Mouse (Mus musculus): ENCODE data around the gene Ctse. TPM values are rescaled to one million over a fixed set of nuclear protein-coding genes. Genes with fewer than 3 reads are reported as not detected.

Ctse gene
- polyA plus RNA-seq (2015; fragmentation: Nextera tagmentation; extraction: Ambion mirVana) = 18.7 and 19.0 TPM in 2 replicates

DNA sequence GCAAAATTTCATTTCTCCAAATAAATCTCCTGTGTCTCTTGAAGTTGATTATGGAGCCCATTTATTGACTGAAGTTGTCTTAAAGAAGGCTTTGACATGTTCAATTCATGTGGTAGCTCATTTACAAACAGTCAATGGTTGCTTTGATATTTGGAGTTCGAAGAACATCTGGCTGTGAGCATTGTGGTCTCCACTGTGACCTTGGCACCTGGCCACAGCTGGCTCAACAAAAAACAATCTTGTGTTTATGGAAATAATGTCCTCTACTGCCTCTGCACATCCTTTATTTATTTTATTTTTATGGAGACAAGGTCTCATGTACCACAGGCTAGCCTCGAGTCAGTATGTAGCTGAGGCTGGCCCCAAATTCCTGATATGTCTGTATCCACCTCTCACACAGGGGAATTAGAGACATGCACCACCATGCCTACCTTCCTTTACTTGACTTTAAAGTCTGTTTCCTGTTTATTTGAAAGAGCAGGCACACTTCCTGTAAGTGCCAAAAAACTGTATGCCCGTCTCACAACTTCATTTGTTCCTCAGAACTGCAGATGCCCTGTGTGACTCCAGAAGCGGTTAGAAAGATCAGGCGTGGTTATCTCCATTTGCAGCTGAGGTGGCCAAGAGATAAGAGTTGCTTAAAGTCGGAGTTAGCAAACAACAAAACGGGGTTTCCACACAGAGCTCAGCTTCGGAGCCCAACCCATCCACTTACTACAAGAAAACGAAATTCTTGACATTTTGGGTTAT lies at the start of gene Ctse:
Gene Ctse (plus strand): TSS at position 516 of the 750 bp plus-strand sequence.

DNA sequence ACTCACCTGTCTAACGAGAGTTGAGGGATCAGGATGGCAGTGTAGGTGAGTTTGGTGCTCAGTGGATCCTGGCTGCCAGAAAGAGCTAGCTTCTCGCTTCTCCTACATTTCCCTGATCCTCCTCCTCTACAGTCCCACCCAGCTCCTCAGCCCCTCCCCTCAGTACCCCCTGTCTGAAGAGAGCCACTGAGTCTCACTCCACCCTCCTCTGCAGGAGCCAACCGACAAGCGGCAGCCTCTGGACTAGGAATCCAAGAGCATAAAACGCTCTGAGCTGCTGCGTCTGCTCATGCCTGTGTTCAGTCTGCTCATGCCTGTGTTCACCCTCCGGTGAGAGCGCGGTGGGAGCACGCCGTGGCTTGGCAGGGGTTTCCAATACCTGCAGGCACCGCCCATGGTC lies 39.2 kb upstream of the Ctse start, which contains the start of gene Avpr1b:
Gene Avpr1b (plus strand): TSS at position 335 of the 400 bp plus-strand sequence.

DNA sequence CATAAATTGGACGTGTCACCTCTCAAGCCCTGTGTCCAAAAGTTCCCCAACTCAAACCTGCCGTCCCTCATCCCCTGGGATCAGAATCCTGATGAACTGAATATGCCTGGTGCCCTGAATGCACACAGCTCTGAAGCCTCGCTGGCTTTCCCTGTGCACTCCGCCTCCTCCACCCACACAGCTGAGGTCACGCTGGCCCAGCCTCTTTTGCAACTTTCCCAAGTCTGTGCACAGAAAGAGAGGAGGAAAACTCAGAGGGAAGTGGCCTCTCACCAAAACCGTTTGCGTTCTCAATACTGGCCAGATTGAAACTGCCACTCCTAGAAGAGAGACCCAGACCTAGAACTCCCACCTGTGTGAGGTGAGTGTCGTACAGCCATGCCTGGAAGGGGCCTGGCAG lies 50.4 kb downstream of the Ctse start, which contains the start of gene Rab7b:
Gene Rab7b (plus strand): TSS at position 221 of the 400 bp plus-strand sequence.

Other genes with a start within 250 kb of the Ctse start
- 8.3 and 11.2 TPM in 2 replicates for gene Srgap2, start 111.0 kb upstream of the Ctse start, polyA plus RNA-seq (2015; fragmentation: Nextera tagmentation; extraction: Ambion mirVana)
- 0.82 and 1.9 TPM in 2 replicates for gene Fam72a, start 110.4 kb upstream of the Ctse start, polyA plus RNA-seq (2015; fragmentation: Nextera tagmentation; extraction: Ambion mirVana)
- gene Avpr1b, start 39.1 kb upstream of the Ctse start, polyA plus RNA-seq (2015; fragmentation: Nextera tagmentation; extraction: Ambion mirVana) = not detected in 2 replicates
- 20.4 and 21.8 TPM in 2 replicates for gene Rab7b, start 50.4 kb downstream of the Ctse start, polyA plus RNA-seq (2015; fragmentation: Nextera tagmentation; extraction: Ambion mirVana)
- not detected in 2 replicates for gene Slc26a9, start 105.7 kb downstream of the Ctse start, polyA plus RNA-seq (2015; fragmentation: Nextera tagmentation; extraction: Ambion mirVana)
- gene Pm20d1, start 159.1 kb downstream of the Ctse start, polyA plus RNA-seq (2015; fragmentation: Nextera tagmentation; extraction: Ambion mirVana) = 1.8 TPM in 2 replicates
- 9.5 and 11.0 TPM in 2 replicates for gene Slc41a1, start 189.2 kb downstream of the Ctse start, polyA plus RNA-seq (2015; fragmentation: Nextera tagmentation; extraction: Ambion mirVana)
- gene Rab29, start 228.9 kb downstream of the Ctse start, polyA plus RNA-seq (2015; fragmentation: Nextera tagmentation; extraction: Ambion mirVana) = 22.8 and 23.2 TPM in 2 replicates

All from urinary bladder, postnatal 0 days (tissue).